Mouse (Mus musculus): Measurements from ENCODE around the gene Zfp385a. TPM values are rescaled to one million over a fixed set of nuclear protein-coding genes. Genes with fewer than 3 reads are reported as not detected.
A peak's percentile ranks its signal among the peaks of the same experiment; 100 is the strongest.

The Zfp385a gene
- total RNA-seq, 2 experiments from 2014 or later = 0.30 to 4.2 TPM

DNA sequence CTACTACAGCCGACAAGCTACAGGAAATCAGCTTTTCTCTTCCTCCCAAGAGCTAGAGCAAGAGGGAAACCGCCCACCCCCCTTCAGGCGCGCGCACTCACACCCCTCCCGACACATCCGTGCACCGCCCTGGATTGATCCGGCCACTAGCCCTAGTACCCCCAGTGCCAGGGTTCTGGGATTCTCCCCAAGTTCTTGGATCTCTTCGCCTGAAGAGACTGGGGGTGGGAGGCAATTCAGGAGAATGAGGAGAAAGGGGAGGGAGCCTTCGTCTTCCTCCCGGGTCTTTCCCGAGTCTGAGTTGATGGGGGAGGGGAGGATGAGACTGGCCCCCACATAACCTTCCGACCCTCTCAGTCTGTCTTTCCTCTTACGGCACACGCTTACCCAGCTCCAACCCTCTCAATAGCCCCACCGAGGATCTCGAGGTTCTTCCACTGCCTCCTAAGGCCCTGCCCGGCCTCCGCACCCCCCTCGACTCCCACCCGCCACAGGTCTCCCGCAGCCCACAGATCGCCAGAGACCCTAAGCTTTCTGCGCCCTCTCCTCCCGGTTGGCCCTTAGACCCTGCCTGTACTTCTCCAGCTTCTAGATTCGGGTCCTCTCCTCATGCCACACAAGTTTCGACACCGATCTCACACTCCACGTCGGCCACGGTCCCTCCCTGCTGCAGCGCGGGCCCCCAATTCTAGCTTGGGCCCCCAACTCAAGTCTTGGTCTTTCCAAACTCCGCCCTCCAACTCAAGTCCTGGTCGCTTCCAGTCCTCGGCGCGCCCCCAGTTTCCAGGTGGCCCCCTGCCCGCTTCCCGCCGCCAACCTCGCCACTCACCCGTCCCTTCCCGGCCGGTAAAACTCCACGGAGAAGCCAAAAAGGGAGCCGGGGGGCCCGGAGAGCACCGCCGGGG, 25.8 kb upstream of the Zfp385a start:
- ATAC-seq (replicated peaks; ENCODE audit: low FRiP score, poor library complexity, severe bottlenecking) = 0 out of 2 replicates have a peak, but pooled peaks have one; percentile 30

DNA sequence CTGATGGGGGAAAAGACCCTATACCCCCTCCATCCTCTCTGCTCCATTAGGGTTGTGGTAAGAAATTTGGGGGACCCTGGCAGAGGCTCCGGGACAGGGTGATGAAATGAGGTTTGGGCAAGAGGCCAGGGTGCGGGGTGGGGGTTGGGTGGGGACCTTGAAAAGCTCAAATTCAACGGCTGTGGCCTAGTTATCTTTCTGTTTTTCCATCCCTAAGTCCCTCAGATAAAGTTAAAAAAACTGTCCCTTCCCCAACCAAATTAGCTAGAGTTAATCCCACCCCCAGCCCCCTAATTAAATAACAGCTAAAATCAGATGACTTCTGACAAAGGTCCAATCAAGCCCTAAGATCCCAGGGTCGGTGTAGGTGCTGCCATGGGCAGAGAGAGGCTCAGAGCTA, 24.9 kb upstream of the Zfp385a start:
- ATAC-seq (replicated peaks; ENCODE audit: low FRiP score, poor library complexity, severe bottlenecking) = no peak

DNA sequence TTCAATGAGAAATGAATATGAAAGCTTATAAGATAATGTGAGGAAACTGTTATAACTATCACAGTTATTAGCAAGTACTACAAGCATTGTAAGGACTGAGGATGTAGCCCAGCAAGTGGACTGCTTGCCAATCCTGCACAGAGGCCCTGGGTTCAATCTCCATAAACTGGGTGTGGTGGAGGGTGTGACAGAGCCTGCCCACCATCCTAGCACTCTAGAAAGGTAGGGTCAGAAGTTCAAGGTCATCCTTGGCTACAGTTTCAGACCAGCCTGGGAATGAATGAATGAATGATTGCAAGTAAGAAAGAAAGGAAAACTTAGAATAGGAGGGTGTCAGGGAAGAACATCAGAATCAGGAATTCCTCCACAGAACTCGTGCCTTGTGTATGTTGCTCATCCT, 23.9 kb upstream of the Zfp385a start:
- no peak for ATAC-seq (replicated peaks; ENCODE audit: low FRiP score, poor library complexity, severe bottlenecking)

DNA sequence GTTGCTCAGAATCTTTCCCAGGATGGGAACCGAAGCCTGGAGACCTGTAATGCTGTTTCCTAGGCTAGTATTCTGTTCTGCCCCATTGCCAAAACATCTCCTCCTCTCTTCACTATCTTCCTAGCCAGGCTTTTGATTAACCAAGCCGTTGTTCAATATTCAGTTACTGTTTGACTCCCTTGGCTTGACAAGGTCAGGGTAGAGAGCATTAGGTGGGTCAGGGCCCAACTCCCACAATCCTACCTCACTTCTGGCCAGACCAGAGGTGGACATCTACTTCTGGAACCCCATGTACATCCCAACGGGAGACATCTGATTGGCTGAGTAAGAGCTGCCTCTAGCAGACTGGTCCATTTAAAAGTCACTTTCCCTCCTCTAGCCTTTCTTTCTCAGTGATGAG, 23.1 kb upstream of the Zfp385a start:
- no peak for ATAC-seq (replicated peaks; ENCODE audit: low FRiP score, poor library complexity, severe bottlenecking)

DNA sequence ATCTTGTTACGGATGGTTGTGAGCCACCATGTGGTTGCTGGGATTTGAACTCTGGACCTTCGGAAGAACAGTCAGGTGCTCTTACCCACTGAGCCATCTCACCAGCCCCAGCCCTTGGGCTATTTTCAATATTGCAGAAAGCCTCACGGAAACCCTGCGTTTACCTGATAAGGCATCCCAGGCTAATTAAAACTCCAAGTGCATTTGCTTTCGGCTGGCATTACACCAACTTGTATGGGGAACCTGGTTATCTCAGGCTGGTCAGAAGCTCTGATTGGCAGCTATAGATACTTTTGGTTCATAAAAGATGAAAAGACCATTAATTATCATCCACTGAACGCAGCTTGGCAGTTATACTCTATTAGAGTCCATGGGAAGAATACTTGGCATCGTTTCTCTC, 22.4 kb upstream of the Zfp385a start:
- 0 out of 2 replicates have a peak, but pooled peaks have one; percentile 15 for ATAC-seq (replicated peaks; ENCODE audit: low FRiP score, poor library complexity, severe bottlenecking)

DNA sequence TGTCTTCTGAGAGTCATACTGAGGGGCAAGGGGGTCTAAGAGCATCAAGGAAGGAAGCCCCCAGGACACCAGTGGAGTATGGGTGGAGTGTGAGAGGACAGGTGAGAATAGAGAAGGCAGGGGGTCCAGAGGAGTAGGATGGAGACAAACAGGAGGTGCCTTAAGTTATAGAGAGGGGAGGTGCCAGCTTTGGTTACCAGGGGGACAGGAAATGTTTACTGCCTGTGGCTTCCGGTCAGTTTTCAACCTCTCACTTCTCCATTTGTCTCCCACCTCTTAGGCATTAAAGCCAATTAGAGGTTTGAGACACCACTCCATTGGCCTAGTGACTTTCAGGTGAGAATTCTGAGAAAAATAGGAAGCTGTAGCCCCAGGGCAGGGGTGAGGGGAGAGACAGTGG, 21.4 kb upstream of the Zfp385a start:
- no peak for ATAC-seq (replicated peaks; ENCODE audit: low FRiP score, poor library complexity, severe bottlenecking)

DNA sequence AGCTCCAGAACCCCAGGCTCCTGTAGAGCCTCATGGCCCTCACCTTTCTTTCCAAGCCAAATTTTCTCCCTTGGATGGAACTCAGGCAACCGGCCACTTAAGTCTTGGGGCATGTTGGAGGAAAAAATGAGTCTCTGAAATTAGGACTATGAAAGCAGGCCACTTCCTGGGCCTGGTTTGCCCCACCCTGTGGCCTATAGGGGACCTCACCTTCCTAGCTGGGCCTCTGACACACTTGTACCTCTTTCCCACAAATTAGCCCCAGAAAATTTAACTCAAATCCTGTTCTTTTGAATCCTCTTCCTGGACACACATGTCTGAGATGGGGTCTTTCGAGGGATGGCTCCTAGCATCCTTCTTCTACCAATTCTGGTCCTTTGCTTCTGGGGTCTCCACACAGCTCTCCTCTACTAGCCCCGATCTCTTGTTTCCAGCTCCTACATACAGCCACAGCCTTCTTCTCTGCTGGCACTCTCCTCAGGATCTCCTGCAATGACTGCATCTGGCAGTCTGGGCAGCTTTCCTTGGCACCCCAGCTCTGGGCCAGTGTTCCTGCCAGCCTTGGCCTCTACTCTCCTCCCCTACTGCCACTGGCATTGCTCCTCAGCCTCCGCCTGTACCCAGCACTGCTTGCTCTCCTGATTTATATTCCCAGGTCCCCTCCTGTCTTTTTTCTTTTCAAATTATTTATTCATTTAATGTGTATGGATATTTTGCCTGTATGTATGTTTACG, 20.1 kb upstream of the Zfp385a start:
- ATAC-seq (replicated peaks; ENCODE audit: low FRiP score, poor library complexity, severe bottlenecking) = no peak

DNA sequence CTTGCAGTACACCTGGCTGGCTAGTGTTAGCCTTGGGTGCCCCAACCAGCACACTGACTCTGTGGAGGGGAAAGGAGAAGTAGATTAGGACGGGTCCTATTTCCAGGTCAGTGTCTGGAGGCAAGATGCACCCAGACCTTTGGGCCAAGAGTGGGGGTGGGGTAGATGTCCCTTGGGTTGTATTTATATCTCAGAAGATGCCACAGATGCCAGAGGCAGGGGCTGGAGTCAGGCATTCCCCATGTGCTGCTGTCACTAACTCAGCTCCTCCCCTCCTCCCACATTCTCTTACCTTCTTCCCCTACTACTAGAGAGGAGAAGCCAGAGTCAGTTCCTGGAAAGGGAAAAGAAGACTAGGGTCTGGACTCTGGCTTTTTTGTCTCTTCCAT, 19.2 kb upstream of the Zfp385a start:
- no peak for ATAC-seq (replicated peaks; ENCODE audit: low FRiP score, poor library complexity, severe bottlenecking)

DNA sequence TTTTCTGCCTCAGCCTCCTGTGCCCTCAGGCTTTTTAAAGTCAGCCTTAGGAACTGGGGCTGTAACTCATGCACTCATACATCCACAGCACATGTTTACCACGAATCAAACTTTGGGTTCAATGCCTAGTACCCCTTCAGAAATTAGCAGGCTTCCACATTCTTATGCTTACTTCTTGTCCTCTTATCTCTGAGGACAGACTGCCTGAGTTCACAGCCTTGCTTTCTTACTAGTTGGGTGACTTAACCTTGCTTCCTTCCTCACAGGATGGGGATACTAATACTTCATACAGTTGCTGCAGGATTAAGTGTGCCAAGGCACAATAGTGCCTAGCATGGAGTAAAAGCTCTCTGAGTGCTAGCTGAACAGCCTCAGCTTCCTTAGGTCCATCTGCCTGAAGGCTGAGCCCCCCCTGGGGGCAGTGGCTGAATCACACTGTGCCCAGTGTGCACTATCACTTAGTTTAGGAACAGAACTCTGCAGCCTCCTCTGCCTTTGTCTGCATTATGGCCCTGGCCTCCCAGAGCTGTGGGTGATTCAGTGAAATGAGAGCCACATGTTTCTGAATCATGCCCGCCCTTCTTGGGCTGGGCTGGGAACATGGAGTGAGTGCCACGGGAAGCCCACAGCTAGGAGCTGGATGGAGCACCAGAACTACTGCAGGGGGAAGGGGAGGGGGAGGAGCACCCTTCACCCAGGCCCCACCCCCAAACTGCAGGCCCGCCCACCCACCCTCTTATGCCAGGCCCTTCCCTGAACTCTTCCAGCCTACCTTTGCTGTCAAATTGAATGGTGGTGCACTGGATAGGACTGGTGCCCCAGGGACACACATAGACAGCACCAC, 18.6 kb upstream of the Zfp385a start:
- ATAC-seq (replicated peaks; ENCODE audit: low FRiP score, poor library complexity, severe bottlenecking) = no peak

DNA sequence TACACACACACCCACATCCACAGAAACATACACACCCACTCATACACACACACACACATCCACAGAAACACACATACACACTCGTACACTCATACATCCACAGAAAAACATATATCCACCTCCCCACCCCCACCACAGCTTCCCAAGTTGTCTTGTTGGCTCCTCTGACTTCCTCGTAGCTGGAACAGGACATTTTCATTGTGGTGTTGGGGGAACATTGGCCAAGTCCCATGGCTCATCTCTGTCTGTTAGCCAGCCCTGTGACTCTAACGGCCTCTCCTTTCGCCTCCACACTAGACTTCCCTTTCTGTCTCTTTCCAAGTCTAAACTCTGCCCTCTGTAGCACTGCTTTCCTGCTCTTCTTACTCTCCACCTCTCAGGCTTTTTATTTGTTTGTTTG, 17.9 kb upstream of the Zfp385a start:
- ATAC-seq (replicated peaks; ENCODE audit: low FRiP score, poor library complexity, severe bottlenecking) = no peak

DNA sequence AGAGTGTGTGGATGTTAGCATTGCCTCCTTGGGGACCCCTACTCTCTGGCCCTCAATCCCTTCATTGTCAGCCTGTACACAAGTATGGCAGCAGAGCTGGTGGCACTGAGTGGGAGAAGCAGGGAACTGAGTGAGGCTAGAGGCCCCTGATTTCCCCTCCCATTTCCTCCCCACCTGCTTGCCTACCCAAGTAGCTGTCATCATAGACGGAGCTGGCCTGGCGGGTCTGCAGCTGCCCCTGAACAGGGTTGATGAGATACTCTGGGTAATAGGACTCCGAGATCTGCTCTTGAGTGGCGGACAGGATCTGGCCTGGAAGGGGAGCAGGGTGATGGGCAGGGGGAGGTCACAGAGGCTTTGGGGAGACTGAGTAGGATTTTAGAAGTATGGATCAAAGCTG, 16.2 kb upstream of the Zfp385a start:
- no peak for ATAC-seq (replicated peaks; ENCODE audit: low FRiP score, poor library complexity, severe bottlenecking)

DNA sequence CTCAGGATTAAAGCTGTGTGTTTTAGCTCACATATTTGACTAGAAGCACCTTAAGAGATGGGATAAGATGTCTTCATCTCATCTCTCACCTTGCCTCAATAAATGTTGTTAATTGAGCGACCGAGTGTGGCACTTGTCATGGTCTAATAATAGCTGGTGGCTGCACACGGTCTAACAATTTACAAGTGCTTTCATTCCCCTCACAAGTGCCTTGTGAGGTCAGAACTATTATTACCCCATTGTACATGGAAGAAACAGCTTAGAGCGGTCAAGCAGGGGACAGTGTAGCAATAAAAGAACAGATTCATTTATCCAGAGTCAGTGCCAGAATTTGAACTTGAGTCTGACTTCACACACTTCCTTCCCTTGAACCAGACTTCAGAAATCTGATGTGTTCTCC, 15.5 kb upstream of the Zfp385a start:
- ATAC-seq (replicated peaks; ENCODE audit: low FRiP score, poor library complexity, severe bottlenecking) = no peak

DNA sequence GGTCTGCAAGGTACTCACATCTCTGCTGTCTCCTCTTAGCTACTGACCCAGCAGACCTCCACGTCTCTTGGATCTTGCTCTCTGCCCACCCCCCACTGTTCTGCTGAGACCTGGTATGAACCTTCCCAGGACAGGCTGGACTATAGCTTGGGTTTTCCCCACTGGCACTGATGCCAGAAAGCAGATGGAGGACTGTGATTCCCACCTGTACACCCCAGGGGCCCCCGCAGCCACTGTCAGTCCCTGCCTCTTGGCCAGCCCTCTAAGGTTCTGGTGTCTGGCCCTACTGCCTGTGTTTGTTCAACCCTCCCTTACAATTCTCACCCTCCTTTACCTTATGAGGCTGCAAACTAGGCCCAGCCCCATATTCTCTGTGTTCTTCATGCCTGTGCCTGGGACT, 14.8 kb upstream of the Zfp385a start:
- no peak for ATAC-seq (replicated peaks; ENCODE audit: low FRiP score, poor library complexity, severe bottlenecking)

DNA sequence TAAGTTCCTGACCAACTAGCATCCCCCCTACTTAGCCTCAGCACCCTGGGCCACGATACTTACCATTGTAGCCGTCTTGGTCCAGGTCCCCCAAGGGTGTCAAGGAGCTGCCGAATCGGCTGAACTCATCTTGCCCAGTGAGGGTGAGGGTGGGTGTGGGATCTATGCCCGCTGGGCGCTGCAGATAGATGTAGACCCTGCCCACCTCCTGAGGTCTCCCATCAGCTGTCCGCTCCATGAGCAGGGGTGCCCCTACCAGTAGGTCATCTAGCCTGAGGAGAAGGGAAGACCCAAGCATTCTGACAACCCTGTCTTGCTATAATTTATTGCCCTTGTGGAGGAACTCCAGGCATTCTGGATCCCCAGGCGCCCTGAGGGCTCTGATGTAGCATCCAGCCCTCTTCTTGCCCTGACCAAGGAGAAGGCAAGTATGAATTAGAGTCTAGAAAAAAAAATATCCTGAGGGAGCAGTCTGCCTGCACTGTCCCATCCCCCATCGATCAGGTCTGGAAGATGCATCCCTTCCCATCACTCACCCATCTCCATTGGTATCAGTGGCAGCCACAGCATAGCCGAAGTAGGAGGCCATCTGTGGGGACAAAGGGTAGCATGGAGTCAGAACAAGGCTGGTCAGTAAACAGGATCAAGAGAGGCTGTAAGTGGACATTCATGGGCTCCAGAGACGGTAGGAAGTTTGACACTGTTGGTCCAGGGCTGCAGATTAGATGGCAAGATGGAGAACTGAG, 13.8 kb upstream of the Zfp385a start:
- no peak for ATAC-seq (replicated peaks; ENCODE audit: low FRiP score, poor library complexity, severe bottlenecking)

DNA sequence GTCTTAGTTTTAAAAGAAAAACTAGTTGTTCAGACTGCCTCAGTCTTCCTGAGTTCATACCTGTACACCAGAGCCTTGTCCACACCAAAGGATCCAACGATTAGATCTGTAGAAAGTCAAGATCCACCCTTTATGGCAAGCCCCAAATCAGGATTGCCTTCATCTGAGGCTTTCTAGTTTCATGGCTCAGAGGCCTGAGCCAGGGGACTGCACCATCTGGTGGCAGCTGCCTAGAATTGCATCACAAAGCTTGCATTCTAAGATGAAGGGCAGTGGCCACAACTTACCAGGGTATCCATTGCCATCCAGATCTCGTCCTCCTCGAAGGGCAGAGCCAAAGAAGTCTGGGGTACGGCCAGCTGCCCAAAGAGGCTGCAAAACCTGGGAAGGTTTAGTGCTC, 13.0 kb upstream of the Zfp385a start:
- ATAC-seq (replicated peaks; ENCODE audit: low FRiP score, poor library complexity, severe bottlenecking) = 0 out of 2 replicates have a peak, but pooled peaks have one; percentile 52

DNA sequence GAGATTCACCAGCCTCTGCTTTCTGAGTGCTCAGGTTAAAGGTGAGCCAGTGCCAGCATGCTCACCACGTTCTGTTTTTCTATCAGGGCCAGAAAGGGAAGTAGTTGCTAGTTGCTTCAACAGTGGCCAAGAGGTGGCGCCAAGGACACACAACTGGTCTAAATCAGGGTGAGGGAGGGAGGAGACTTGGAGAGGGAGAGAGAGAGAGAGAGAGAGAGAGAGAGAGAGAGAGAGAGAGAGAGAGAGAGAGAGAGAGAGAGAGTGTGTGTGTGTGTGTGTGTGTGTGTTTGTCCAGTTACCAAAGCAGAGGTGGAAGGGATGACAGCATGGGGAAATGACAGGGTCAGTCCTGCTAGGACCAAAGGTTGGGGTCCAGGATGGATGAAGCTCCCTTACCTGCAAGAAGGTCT, 7.4 kb upstream of the Zfp385a start:
- ATAC-seq (replicated peaks; ENCODE audit: low FRiP score, poor library complexity, severe bottlenecking) = no peak

DNA sequence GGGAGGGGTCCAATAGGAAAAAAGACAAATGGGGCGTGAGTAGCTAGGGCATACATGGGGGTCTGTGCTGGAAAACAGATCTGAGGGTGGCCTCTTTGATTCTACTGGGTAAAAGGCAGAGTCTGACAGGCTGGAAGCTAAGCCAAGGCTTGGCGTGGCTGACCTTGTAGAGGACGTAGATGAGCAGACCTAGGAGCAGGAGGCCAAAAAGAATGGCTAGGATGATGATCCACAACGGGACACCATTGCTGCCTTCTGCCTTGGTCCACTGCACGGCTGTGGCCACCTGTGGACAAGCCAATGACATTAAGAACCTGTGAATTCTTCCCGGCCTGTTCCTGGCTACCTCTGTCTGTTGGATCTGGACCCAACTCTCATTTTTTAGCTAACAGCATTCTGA, 5.9 kb upstream of the Zfp385a start:
- ATAC-seq (replicated peaks; ENCODE audit: low FRiP score, poor library complexity, severe bottlenecking) = no peak

DNA sequence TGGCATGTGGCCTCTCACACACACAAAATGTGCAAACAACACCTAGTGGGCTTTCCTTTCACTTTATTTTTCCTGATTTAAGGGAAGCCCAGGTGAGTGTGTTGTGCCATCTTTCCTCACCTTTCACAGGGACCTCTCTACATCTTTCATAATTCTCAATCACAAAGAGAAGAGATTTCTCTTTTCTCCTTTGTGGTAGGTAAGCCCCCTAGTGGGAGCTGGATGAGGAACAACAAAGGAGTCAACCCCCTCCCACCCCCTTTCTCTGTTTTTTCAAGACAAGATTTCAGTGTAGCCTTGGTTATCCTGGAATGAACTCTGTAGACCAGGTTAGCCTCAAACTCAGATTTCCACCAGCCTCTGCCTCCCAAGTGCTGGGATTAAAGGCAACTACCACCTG, 3.7 kb upstream of the Zfp385a start:
- no peak for ATAC-seq (replicated peaks; ENCODE audit: low FRiP score, poor library complexity, severe bottlenecking)

DNA sequence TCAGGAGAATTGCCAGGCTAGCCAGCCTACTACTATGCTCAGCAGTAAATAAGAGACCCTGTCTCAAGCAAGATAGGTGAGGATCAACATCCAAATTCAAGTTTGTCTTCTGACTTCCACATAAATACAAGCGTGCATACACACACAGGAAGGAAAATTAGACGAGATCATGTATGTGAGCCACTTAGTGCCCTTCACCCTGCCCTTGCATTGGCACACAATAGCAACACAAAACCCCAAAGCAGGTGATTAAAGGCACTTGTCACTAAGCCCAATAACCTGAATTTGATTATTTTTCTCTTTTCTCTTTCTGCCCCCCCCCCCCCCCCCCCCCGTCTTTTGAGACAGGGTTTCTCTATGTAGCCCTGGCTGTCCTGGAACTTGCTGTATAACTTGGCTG, 3.1 kb upstream of the Zfp385a start:
- no peak for ATAC-seq (replicated peaks; ENCODE audit: low FRiP score, poor library complexity, severe bottlenecking)

DNA sequence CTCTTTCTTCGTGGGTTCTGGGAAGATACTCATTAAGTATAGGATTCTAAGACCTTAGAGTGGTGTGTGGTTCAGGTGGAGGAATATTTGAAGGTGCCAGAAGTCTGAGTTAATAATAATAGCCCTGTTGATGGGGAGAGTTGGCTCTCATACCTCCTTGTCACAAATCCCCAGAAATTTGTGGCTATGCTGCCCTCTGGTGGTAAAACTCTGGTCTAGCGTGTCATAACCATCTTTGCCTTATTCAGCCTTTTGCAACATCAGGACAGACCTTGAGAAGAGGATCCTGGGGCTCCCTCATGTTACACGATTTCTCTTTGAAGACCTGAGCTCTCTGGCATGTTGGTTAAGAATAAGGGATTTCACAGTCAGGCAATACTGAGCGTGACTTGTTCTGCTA, 2.5 kb upstream of the Zfp385a start:
- peak; percentile 59; the same call in 1 of the 2 replicates for ATAC-seq (replicated peaks; ENCODE audit: low FRiP score, poor library complexity, severe bottlenecking)

All from erythroid progenitor cell, adult 5-6 weeks (primary cell).